Comparison of ENCODE assay signal across 8 mouse cellular contexts in genomic region chr12:59065776-59066175, GRCm38 (mm10). TPM values are rescaled to one million over a fixed set of nuclear protein-coding genes. Genes with fewer than 3 reads are reported as not detected.
DNase-seq lines count a peak whose midpoint lies in the region; ATAC-seq and TF ChIP-seq lines count a peak whose summit lies in the region.

No protein-coding gene starts in this region.

- H3K9ac ChIP-seq in limb, embryonic 13.5 days, result peak overlapping the region; percentile 70

- no peak for TF ChIP-seq CTCF in left cerebral cortex, adult 2 months (IDR thresholded peaks at IDR 0.05)
- no peak for TF ChIP-seq CTCF in embryonic fibroblast, embryonic 13.5 days (IDR thresholded peaks at IDR 0.05; ENCODE audit: borderline replicate concordance, insufficient read depth, low read length)
- no peak for TF ChIP-seq CTCF in small intestine, adult 2 months (IDR thresholded peaks at IDR 0.05; ENCODE audit: extremely low read depth, insufficient read length, insufficient replicate concordance, low read depth, low read length)

- DNase-seq in left cerebral cortex, adult 2 months (ENCODE audit: extremely low spot score in 1 of 2, low spot score in 2 of 2), result no peak
- DNase-seq in left cerebral cortex, adult 8-10 months (ENCODE audit: low spot score in 2 of 2), result no peak
- no peak for DNase-seq in layer of hippocampus, postnatal 36 days
- DNase-seq in thymus, postnatal 0 days (ENCODE audit: low spot score), result no peak
- no peak for DNase-seq in frontal cortex, postnatal 36 days (ENCODE audit: low spot score in 2 of 2)

- no peak for ATAC-seq in limb, embryonic 13.5 days (ENCODE audit: low FRiP score, low read depth)

- peak overlapping the region; percentile 99; the same call in 1 of the 2 replicates for H3K27ac ChIP-seq in left cerebral cortex, adult 2 months
- peak overlapping the region; percentile 89; the same call in 1 of the 2 replicates for H3K27ac ChIP-seq in embryonic fibroblast, embryonic 13.5 days (ENCODE audit: insufficient read depth, low read length)
- no peak overlapping the region for H3K27ac ChIP-seq in limb, embryonic 13.5 days
- peak overlapping the region; percentile 88 for H3K27ac ChIP-seq in small intestine, adult 2 months (ENCODE audit: insufficient read depth, low read depth, low read length)

- no peaks in the 10 kb centered on the region for H3K27me3 ChIP-seq in limb, embryonic 13.5 days
- no peaks in the 10 kb centered on the region for H3K27me3 ChIP-seq in small intestine, adult 2 months (ENCODE audit: control insufficient read depth, insufficient read depth, low read length)

- peak overlapping the region; percentile 67 for H3K4me2 ChIP-seq in limb, embryonic 13.5 days (replicated peaks)

- H3K4me1 ChIP-seq in embryonic fibroblast, embryonic 13.5 days (ENCODE audit: control insufficient read depth, insufficient read depth, low read length), result 0 out of 2 replicates have a peak, but pooled peaks cover 3% of the 10 kb centered on the region
- peaks cover 12% of the 10 kb centered on the region for H3K4me1 ChIP-seq in limb, embryonic 13.5 days
- no peaks in the 10 kb centered on the region for H3K4me1 ChIP-seq in small intestine, adult 2 months (ENCODE audit: control insufficient read depth, insufficient read depth, insufficient read length, low read length)

- intact Hi-C loops in left cerebral cortex, adult 2 months (cut with DNase I), result loop anchor here (1.0 to 2.0 kb wide), 2 partner anchors 53 to 153 kb away; partner anchors contain the start of genes Fbxo33 and Sec23a

- H3K36me3 ChIP-seq in limb, embryonic 13.5 days, result peaks cover 26% of the 10 kb centered on the region
- H3K36me3 ChIP-seq in small intestine, adult 2 months (ENCODE audit: control insufficient read depth, insufficient read depth, low read length), result peaks cover 22% of the 10 kb centered on the region

- no peaks in the 10 kb centered on the region for H3K9me3 ChIP-seq in limb, embryonic 13.5 days

- 74% methylated on average over 3 of the region's 3 CpGs for WGBS in limb, embryonic 13.5 days
- 19% methylated on average over 3 of the region's 3 CpGs for WGBS in small intestine, adult 2 months

- no peak for TF ChIP-seq POLR2A in embryonic fibroblast, embryonic 13.5 days (IDR thresholded peaks at IDR 0.05; ENCODE audit: low read depth, low read length)
- no peak for TF ChIP-seq POLR2A in small intestine, adult 2 months (IDR thresholded peaks at IDR 0.05; ENCODE audit: low read depth, low read length)

- H3K4me3 ChIP-seq in left cerebral cortex, adult 2 months, result peak overlapping the region; percentile 99
- peak overlapping the region; percentile 52 for H3K4me3 ChIP-seq in embryonic fibroblast, embryonic 13.5 days (ENCODE audit: insufficient read depth, low read length)
- H3K4me3 ChIP-seq in limb, embryonic 13.5 days, result peak overlapping the region; percentile 99; the same call in 1 of the 2 replicates
- H3K4me3 ChIP-seq in small intestine, adult 2 months (ENCODE audit: low read depth, low read length), result no peak overlapping the region

RNA-seq across cellular contexts. Expression of gene Pnn, which starts 0.9 kb away (rescaled TPM):
- 10 to 100 TPM; 62.6 to 65.5 TPM for total RNA-seq in left cerebral cortex, adult 2 months (2021)
- 10 to 100 TPM; 43.1 to 57.8 (median 49.0) TPM for total RNA-seq in left cerebral cortex, adult 8-10 months (2022)
- 71.0 and 84.6 TPM in 2 replicates for polyA plus RNA-seq in embryonic fibroblast, embryonic 13.5 days (2011; ENCODE audit: insufficient read length, low read depth, missing spikeins)
- polyA plus RNA-seq in limb, embryonic 13.5 days (2015; fragmentation: Nextera tagmentation; extraction: Ambion mirVana), result 104 and 118 TPM in 2 replicates
- 5.2 and 8.9 TPM in 2 replicates for polyA plus RNA-seq in small intestine, adult 2 months (2012; rRNA removed)
- total RNA-seq in layer of hippocampus, postnatal 36 days (2021), result 10 to 100 TPM; 63.5 to 69.8 TPM
- 91.8 and 97.7 TPM in 2 replicates for polyA plus RNA-seq in thymus, postnatal 0 days (2015; fragmentation: Nextera tagmentation; extraction: Ambion mirVana)

RNA-seq across cellular contexts. Expression of gene Trappc6b, which starts 4.5 kb away (rescaled TPM):
- total RNA-seq in left cerebral cortex, adult 2 months (2021), result 100 to 1,000 TPM; 107 to 121 TPM
- 100 to 1,000 TPM; 118 to 140 (median 127) TPM for total RNA-seq in left cerebral cortex, adult 8-10 months (2022)
- 98.2 and 106 TPM in 2 replicates for polyA plus RNA-seq in embryonic fibroblast, embryonic 13.5 days (2011; ENCODE audit: insufficient read length, low read depth, missing spikeins)
- 81.7 and 89.7 TPM in 2 replicates for polyA plus RNA-seq in limb, embryonic 13.5 days (2015; fragmentation: Nextera tagmentation; extraction: Ambion mirVana)
- polyA plus RNA-seq in small intestine, adult 2 months (2012; rRNA removed), result 30.0 and 56.7 TPM in 2 replicates
- 100 to 1,000 TPM; 112 to 117 TPM for total RNA-seq in layer of hippocampus, postnatal 36 days (2021)
- polyA plus RNA-seq in thymus, postnatal 0 days (2015; fragmentation: Nextera tagmentation; extraction: Ambion mirVana), result 103 and 114 TPM in 2 replicates

RNA-seq across cellular contexts. Expression of gene Mia2, which starts 29.8 kb away (rescaled TPM):
- 10 to 100 TPM; 42.4 to 47.4 TPM for total RNA-seq in left cerebral cortex, adult 2 months (2021)
- total RNA-seq in left cerebral cortex, adult 8-10 months (2022), result 10 to 100 TPM; 41.9 to 48.6 (median 44.1) TPM
- 72.2 and 75.9 TPM in 2 replicates for polyA plus RNA-seq in embryonic fibroblast, embryonic 13.5 days (2011; ENCODE audit: insufficient read length, low read depth, missing spikeins)
- polyA plus RNA-seq in limb, embryonic 13.5 days (2015; fragmentation: Nextera tagmentation; extraction: Ambion mirVana), result 63.2 TPM in 2 replicates
- 21.9 and 37.8 TPM in 2 replicates for polyA plus RNA-seq in small intestine, adult 2 months (2012; rRNA removed)
- total RNA-seq in layer of hippocampus, postnatal 36 days (2021), result 10 to 100 TPM; 45.1 to 55.6 TPM
- polyA plus RNA-seq in thymus, postnatal 0 days (2015; fragmentation: Nextera tagmentation; extraction: Ambion mirVana), result 181 and 195 TPM in 2 replicates

RNA-seq across cellular contexts. Expression of gene Gemin2, which starts 52.6 kb away (rescaled TPM):
- 1 to 10 TPM; 7.0 to 7.3 TPM for total RNA-seq in left cerebral cortex, adult 2 months (2021)
- total RNA-seq in left cerebral cortex, adult 8-10 months (2022), result 1 to 10 TPM; 5.9 to 7.2 (median 6.5) TPM
- 10.3 and 11.4 TPM in 2 replicates for polyA plus RNA-seq in embryonic fibroblast, embryonic 13.5 days (2011; ENCODE audit: insufficient read length, low read depth, missing spikeins)
- 37.6 and 40.9 TPM in 2 replicates for polyA plus RNA-seq in limb, embryonic 13.5 days (2015; fragmentation: Nextera tagmentation; extraction: Ambion mirVana)
- 0.74 and 1.1 TPM in 2 replicates for polyA plus RNA-seq in small intestine, adult 2 months (2012; rRNA removed)
- total RNA-seq in layer of hippocampus, postnatal 36 days (2021), result 10 to 100 TPM; 10.0 to 10.4 TPM
- polyA plus RNA-seq in thymus, postnatal 0 days (2015; fragmentation: Nextera tagmentation; extraction: Ambion mirVana), result 29.7 and 32.6 TPM in 2 replicates

RNA-seq across cellular contexts. Expression of gene Sec23a, which starts 54.0 kb away (rescaled TPM):
- 100 to 1,000 TPM in 1 of 2 experiments, 10 to 100 TPM in 1; 98.9 to 103 TPM for total RNA-seq in left cerebral cortex, adult 2 months (2021)
- total RNA-seq in left cerebral cortex, adult 8-10 months (2022), result 100 to 1,000 TPM in 1 of 4 experiments, 10 to 100 TPM in 3; 95.5 to 102 (median 98.2) TPM
- 165 and 169 TPM in 2 replicates for polyA plus RNA-seq in embryonic fibroblast, embryonic 13.5 days (2011; ENCODE audit: insufficient read length, low read depth, missing spikeins)
- 105 and 111 TPM in 2 replicates for polyA plus RNA-seq in limb, embryonic 13.5 days (2015; fragmentation: Nextera tagmentation; extraction: Ambion mirVana)
- polyA plus RNA-seq in small intestine, adult 2 months (2012; rRNA removed), result 9.7 and 26.3 TPM in 2 replicates
- 100 to 1,000 TPM in 1 of 2 experiments, 10 to 100 TPM in 1; 97.2 to 101 TPM for total RNA-seq in layer of hippocampus, postnatal 36 days (2021)
- 21.5 and 24.0 TPM in 2 replicates for polyA plus RNA-seq in thymus, postnatal 0 days (2015; fragmentation: Nextera tagmentation; extraction: Ambion mirVana)
